Mouse (Mus musculus) ES-Bruce4 (cell line): Measurements from ENCODE around the gene Eef1akmt3.

Source experiments
- CTCF ChIP-seq: IDR thresholded peaks from one replicate; pipeline ENCODE4 v1.8.1; 2011; ENCODE audit warnings: low read depth, low read length
- POLR2A ChIP-seq: IDR thresholded peaks from one replicate; pipeline ENCODE4 v1.8.1; 2011; ENCODE audit warnings: low read length; ENCODE audit not compliant: insufficient read depth

DNA sequence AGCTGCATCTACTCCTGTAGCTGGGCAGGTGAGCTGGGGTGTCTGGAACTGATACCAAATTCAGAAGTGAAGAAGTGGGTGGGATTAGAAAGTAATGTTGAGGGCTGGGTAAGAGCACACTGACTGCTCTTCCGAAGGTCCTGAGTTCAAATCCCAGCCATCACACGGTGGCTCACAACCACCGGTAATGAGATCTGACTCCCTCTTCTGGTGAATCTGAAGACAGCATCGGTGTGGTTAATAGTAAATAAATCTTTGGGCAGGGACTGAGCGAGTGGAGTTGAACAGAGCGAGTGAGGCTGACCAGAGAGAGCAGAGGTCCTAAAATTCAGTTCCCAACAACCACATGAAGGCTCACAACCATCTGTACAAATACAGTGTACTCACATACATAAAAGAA, 44.3 kb upstream of the Eef1akmt3 start:
- TF ChIP-seq CTCF (no peak), POLR2A (no peak)
